Mouse (Mus musculus) macrophage (primary cell): ENCODE results near the gene Magi2. TPM values are rescaled to one million over a fixed set of nuclear protein-coding genes. Genes with fewer than 3 reads are reported as not detected.

Source experiments
- H3K27ac ChIP-seq: fragments of 350-480 bp; formaldehyde crosslinking; 2 replicates; pipeline ENCODE4 v1.9.0; 2021
- H3K36me3 ChIP-seq: fragments of 350-480 bp; formaldehyde crosslinking; 2 replicates; pipeline ENCODE4 v1.9.0; 2021; ENCODE audit errors: inconsistent target
- H3K4me3 ChIP-seq: fragments of 350-480 bp; formaldehyde crosslinking; 2 replicates; pipeline ENCODE4 v1.9.0; 2021; ENCODE audit errors: inconsistent target
- H3K79me2 ChIP-seq: fragments of 350-480 bp; formaldehyde crosslinking; 2 replicates; pipeline ENCODE4 v1.9.0; 2021; ENCODE audit errors: inconsistent target
- whole genome bisulfite sequencing: methylation state at CpG from one replicate; pipeline ENCODE4 v1.1.7; 2026; ENCODE audit warnings: inconsistent platforms; ENCODE audit not compliant: missing documents; 5-methylcytosine and 5-hydroxymethylcytosine counted together
- polyA plus RNA-seq: library from polyadenylated mRNA; stranded (reverse); fragments of 250-400 nt; gene quantifications from 3 replicates; pipeline ENCODE4 v1.2.4, GENCODE M21; 2018; ENCODE audit warnings: inconsistent platforms

Gene Magi2
- polyA plus RNA-seq, 1 experiment from 2014 or later, result 0.43 TPM

- 90% methylated on average over 2 of the region's 2 CpGs for WGBS
- Histone ChIP-seq H3K36me3 (no peaks in the 10 kb centered on the region), H3K27ac (no peak overlapping the region), H3K79me2 (no peaks in the 10 kb centered on the region), H3K4me3 (no peak overlapping the region)
These were observed 779.8 kb downstream of the Magi2 start for GRCm38 (mm10) chr5:20006616-20007015.

DNA sequence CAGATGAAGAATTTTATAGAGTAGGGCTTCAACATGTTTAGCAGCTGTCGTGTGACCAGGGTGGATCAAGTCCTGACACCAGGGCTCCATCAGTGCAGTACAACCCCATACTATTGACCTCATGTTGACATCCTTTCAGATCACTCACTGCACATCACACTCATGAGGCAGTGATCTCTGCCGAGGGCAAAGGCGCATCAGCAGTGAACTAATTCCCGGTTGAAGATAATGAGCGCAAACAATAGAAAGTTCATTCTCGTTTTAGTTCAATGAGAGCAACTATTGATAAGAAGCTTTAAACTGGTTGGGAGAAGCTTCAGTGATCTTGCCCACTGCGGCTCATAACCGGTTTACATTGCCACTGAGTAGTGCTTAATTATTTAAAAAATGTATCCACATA, 780.4 kb downstream of the Magi2 start:
- Histone ChIP-seq H3K36me3 (no peaks in the 10 kb centered on the region), H3K79me2 (no peaks in the 10 kb centered on the region), H3K27ac (no peak overlapping the region), H3K4me3 (no peak overlapping the region)
- 92% methylated on average over 8 of the region's 8 CpGs for WGBS

- Histone ChIP-seq H3K4me3 (no peak overlapping the region), H3K79me2 (no peaks in the 10 kb centered on the region), H3K27ac (no peak overlapping the region), H3K36me3 (no peaks in the 10 kb centered on the region)
- 91% methylated on average over 7 of the region's 7 CpGs for WGBS
These were observed 783.4 kb downstream of the Magi2 start for GRCm38 (mm10) chr5:20010210-20010609.

DNA sequence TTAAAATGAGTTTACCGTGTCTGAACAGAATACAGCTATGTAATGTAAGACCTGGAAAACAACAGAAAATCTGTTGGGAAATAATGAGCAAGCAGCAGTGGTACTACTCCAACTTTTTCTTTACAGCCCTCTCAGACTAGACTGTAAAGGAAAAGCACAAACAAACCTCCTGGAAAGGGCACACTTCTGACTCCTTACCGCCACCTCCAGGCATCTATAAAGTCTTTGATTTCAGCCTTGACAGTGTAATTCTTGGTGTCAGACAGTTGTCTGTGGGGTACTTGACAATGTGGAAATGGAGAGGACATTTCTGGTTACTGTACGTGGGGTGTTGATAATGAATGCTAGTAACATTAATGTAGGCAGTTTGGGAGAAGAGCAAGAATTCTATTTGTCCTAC, 791.2 kb downstream of the Magi2 start:
- Histone ChIP-seq H3K79me2 (no peaks in the 10 kb centered on the region), H3K27ac (no peak overlapping the region), H3K4me3 (no peak overlapping the region), H3K36me3 (no peaks in the 10 kb centered on the region)
- 88% methylated on average over 3 of the region's 3 CpGs for WGBS

DNA sequence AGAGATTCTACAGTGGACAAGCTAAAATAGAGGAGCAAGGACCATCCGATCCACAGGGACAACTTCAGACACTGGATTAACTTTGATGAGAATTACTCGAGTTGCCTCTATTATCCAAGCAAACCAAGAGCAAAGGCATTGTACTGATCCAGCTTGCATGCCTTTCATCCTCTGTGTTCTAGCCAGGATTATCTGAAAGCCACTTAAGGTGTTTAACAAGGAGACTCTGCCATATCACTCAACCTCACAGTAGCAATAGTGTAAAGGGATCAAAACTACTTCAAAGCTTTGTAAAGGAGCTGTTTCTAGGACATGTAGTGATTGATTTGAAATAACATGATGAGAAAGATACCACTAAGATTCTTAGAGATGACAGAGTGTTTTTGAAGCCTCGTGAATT, 819.8 kb downstream of the Magi2 start:
- H3K79me2 ChIP-seq, result no peaks in the 10 kb centered on the region

DNA sequence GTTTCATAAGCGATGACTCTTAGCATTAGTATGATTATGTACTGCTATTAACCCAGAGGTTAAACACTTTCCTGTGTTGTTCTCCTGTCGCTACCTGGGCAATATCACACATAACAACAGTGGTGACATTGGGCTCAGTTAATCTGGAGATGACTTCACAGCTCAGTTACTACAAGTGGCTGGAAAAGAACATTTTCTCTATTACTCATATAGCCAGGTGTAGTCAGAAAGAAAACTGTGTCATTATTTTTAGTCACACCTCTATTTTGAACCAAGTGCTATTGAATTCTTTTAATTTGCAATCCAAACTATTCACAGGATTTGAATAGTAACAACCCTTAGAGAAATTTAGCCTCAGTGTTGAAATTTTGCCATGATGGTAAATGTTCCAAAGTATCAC, 821.5 kb downstream of the Magi2 start:
- no peak overlapping the region for H3K27ac ChIP-seq
- 88% methylated on average over 2 of the region's 2 CpGs for WGBS
- H3K79me2 ChIP-seq, result no peaks in the 10 kb centered on the region
- H3K36me3 ChIP-seq, result no peaks in the 10 kb centered on the region
- H3K4me3 ChIP-seq, result no peak overlapping the region

More for the DNA sequence above, 819.8 kb downstream of the Magi2 start:
- 87% methylated on average over 3 of the region's 3 CpGs for WGBS
- Histone ChIP-seq H3K4me3 (no peak overlapping the region), H3K27ac (no peak overlapping the region), H3K36me3 (no peaks in the 10 kb centered on the region)

- H3K79me2 ChIP-seq, result no peaks in the 10 kb centered on the region
- no peaks in the 10 kb centered on the region for H3K36me3 ChIP-seq
- WGBS, result 50% methylated on average over 1 of the region's 1 CpGs
- H3K4me3 ChIP-seq, result no peak overlapping the region
- H3K27ac ChIP-seq, result no peak overlapping the region
These were observed 823.4 kb downstream of the Magi2 start for GRCm38 (mm10) chr5:20050284-20050683.

DNA sequence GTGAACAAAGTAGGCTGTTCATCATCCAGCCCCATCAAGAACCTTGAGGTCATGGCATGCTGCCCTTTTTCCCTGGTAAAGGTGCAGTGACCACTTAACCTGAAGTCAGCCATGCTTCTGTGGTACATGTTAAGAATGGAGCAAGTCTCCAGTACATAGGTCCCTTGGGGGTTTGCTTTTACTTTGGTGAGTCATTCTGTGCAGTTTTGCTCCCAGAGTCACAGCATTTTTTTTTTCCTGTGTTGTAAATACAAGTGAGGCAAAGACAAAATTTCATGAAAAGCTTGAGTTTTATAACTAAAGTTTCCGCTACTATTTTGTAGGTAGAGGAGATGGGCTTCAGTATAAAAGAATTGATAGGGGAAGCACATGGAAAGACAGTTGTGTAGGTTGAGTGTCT, 828.2 kb downstream of the Magi2 start:
- WGBS, result 100% methylated on average over 1 of the region's 1 CpGs
- Histone ChIP-seq H3K36me3 (no peaks in the 10 kb centered on the region), H3K27ac (no peak overlapping the region), H3K79me2 (no peaks in the 10 kb centered on the region), H3K4me3 (no peak overlapping the region)

GRCm38 (mm10) chr5:20056074-20056842, 829.4 kb downstream of the Magi2 start:
- H3K36me3 ChIP-seq, result no peaks in the 10 kb centered on the region
- no peaks in the 10 kb centered on the region for H3K79me2 ChIP-seq
- H3K4me3 ChIP-seq, result no peak overlapping the region
- no peak overlapping the region for H3K27ac ChIP-seq
- WGBS, result 88% methylated on average over 5 of the region's 5 CpGs

GRCm38 (mm10) chr5:20056856-20057255, 830.0 kb downstream of the Magi2 start:
- no peak overlapping the region for H3K4me3 ChIP-seq
- no peak overlapping the region for H3K27ac ChIP-seq
- no peaks in the 10 kb centered on the region for H3K79me2 ChIP-seq
- H3K36me3 ChIP-seq, result no peaks in the 10 kb centered on the region
- WGBS, result 100% methylated on average over 2 of the region's 2 CpGs

- 66% methylated on average over 4 of the region's 4 CpGs for WGBS
- Histone ChIP-seq H3K27ac (no peak overlapping the region), H3K36me3 (no peaks in the 10 kb centered on the region), H3K4me3 (no peak overlapping the region), H3K79me2 (no peaks in the 10 kb centered on the region)
These were observed 835.2 kb downstream of the Magi2 start for GRCm38 (mm10) chr5:20062011-20062410.

DNA sequence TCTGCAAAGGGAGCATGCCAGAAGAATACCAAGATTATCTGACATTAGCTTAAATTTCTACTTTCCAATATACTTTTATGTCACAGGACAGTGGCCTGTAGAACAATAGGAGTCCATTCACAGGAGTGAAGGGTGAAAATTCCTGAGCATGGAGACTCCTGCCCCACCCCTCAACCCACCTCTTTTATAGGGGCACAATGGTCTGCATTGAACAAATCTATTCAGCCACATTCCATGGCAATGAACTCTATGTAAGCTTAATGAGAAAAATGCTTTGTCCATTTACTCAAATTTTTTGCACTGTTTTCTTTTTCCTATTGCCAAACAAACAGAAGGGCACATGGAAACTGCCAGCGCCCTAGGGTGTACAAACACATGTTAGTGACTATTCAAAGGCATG, 838.2 kb downstream of the Magi2 start:
- WGBS, result 100% methylated on average over 1 of the region's 1 CpGs
- H3K4me3 ChIP-seq, result no peak overlapping the region
- H3K36me3 ChIP-seq, result no peaks in the 10 kb centered on the region
- H3K27ac ChIP-seq, result no peak overlapping the region
- H3K79me2 ChIP-seq, result no peaks in the 10 kb centered on the region

- no peak overlapping the region for H3K4me3 ChIP-seq
- H3K79me2 ChIP-seq, result no peaks in the 10 kb centered on the region
- no peaks in the 10 kb centered on the region for H3K36me3 ChIP-seq
- 95% methylated on average over 1 of the region's 1 CpGs for WGBS
- H3K27ac ChIP-seq, result no peak overlapping the region
These were observed 841.7 kb downstream of the Magi2 start for GRCm38 (mm10) chr5:20068496-20068895.

DNA sequence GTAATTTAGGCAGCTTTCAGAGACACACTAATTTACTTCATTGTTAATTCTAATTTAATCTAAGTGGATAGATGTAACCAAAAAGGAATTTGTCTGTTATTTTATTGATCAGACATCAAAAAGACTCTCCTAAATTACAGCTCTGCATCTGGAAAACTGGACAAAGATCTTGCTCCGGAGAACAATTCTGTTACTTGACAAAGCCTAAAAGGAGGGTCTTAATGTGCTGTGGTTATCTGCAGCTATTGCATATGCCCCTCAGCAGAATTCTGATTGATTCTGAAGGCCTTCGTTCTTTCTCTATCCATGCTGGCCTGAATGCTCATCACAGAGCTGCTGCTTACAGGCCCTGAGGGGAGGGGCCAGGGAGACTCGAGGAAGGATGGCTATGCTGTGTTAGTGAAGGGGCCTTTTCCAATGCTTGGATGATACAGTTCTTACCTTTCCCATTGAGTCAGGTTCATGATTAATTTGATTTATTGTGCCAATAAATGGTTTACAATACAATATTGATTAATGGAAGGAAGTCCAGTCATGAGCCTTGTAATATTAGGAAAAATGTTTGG, 842.2 kb downstream of the Magi2 start:
- WGBS, result 91% methylated on average over 3 of the region's 3 CpGs

DNA sequence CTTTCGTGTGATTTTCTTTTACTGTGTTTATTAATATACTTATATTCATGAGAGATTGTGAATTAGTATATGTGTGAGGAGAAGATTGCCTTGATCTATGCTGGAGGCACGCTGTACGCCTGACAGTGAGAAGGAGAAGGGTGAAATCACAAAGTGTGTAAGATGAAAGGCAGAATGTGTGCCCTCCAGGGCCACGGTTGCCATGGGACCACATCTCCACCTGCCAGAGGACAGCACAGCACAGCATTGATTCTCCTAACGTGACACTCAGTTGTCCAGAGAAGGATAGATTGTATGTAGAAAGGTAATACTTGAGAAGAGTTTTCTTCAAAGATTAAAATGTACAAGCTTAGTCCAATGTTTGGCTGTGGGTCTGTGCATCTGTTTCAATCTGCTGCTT, 847.3 kb downstream of the Magi2 start:
- no peak overlapping the region for H3K4me3 ChIP-seq
- WGBS, result 91% methylated on average over 5 of the region's 5 CpGs
- no peaks in the 10 kb centered on the region for H3K36me3 ChIP-seq
- no peak overlapping the region for H3K27ac ChIP-seq
- H3K79me2 ChIP-seq, result no peaks in the 10 kb centered on the region

More for the DNA sequence above, 842.2 kb downstream of the Magi2 start:
- no peak overlapping the region for H3K27ac ChIP-seq
- H3K4me3 ChIP-seq, result no peak overlapping the region
- no peaks in the 10 kb centered on the region for H3K36me3 ChIP-seq
- no peaks in the 10 kb centered on the region for H3K79me2 ChIP-seq
